ENCODE assay signal across 10 mouse cellular contexts in genomic region chr1:39772401-39773095, GRCm38 (mm10). TPM values are rescaled to one million over a fixed set of nuclear protein-coding genes. Genes with fewer than 3 reads are reported as not detected.
A peak's percentile ranks its signal among the peaks of the same experiment; 100 is the strongest.
DNase-seq lines count a peak whose midpoint lies in the region; ATAC-seq lines count a peak whose summit lies in the region.
"Had no signal": no experiment of that assay in that cellular context is flagged by ENCODE, and none has a peak within 500 bp of the region (broad histone marks: within the 10 kb centered on the region; RNA-seq: fewer than 3 reads in every experiment).

No protein-coding gene starts in this region.

- no peak for ATAC-seq in forebrain, embryonic 12.5 days (ENCODE audit: low FRiP score)
- peak; percentile 46 for ATAC-seq in hindbrain, embryonic 14.5 days (ENCODE audit: low FRiP score)
- peak; percentile 58; the same call in 1 of the 2 replicates for ATAC-seq in midbrain, embryonic 12.5 days (ENCODE audit: low FRiP score, low read depth)
- ATAC-seq: forebrain, embryonic 14.5 days had no signal

- H3K4me3 ChIP-seq in forebrain, embryonic 10.5 days: no peak overlapping the region
- no peak overlapping the region for H3K4me3 ChIP-seq in forebrain, embryonic 12.5 days (replicated peaks)
- H3K4me3 ChIP-seq in hindbrain, embryonic 14.5 days (replicated peaks; ENCODE audit: low read length): no peak overlapping the region
- no peak overlapping the region for H3K4me3 ChIP-seq in midbrain, embryonic 12.5 days

- 23% methylated on average over 3 of the region's 3 CpGs for WGBS in forebrain, embryonic 10.5 days
- 29% methylated on average over 3 of the region's 3 CpGs for WGBS in forebrain, embryonic 12.5 days
- 14% methylated on average over 3 of the region's 3 CpGs for WGBS in hindbrain, embryonic 14.5 days
- 20% methylated on average over 3 of the region's 3 CpGs for WGBS in midbrain, embryonic 12.5 days

- no peak overlapping the region for H3K9ac ChIP-seq in forebrain, embryonic 12.5 days
- H3K9ac ChIP-seq in hindbrain, embryonic 14.5 days: no peak overlapping the region
- H3K9ac ChIP-seq in midbrain, embryonic 12.5 days (replicated peaks): no peak overlapping the region

- intact Hi-C loops in left cerebral cortex, postnatal 36 days (cut with DNase I): no loop called here

- no peaks in the 10 kb centered on the region for H3K9me3 ChIP-seq in forebrain, embryonic 10.5 days
- no peaks in the 10 kb centered on the region for H3K9me3 ChIP-seq in forebrain, embryonic 12.5 days
- H3K9me3 ChIP-seq in hindbrain, embryonic 14.5 days (ENCODE audit: control insufficient read depth, low read length): no peaks in the 10 kb centered on the region
- no peaks in the 10 kb centered on the region for H3K9me3 ChIP-seq in midbrain, embryonic 12.5 days

- H3K27ac ChIP-seq in forebrain, embryonic 10.5 days: peak overlapping the region; percentile 58; the same call in 1 of the 2 replicates
- H3K27ac ChIP-seq in forebrain, embryonic 12.5 days: no peak overlapping the region
- 0 out of 2 replicates have a peak overlapping the region, but pooled peaks have one; percentile 17 for H3K27ac ChIP-seq in hindbrain, embryonic 14.5 days
- no peak overlapping the region; the same call in 1 of the 2 replicates for H3K27ac ChIP-seq in midbrain, embryonic 12.5 days (replicated peaks)

- DNase-seq in forebrain, embryonic 10.5 days (ENCODE audit: extremely low spot score, low spot score): no peak
- peak; percentile 39 for DNase-seq in embryo, embryonic 11 days
- DNase-seq in hindbrain, embryonic 14.5 days (ENCODE audit: low spot score): no peak
- DNase-seq in left cerebral cortex, postnatal 36 days (ENCODE audit: low spot score in 2 of 2): no peak
- DNase-seq in right cerebral cortex, postnatal 10 days (ENCODE audit: low spot score in 2 of 2): no peak
- DNase-seq in testis, postnatal 10 days (ENCODE audit: low spot score): no peak
- DNase-seq: thymus, adult 18-20 months had no signal

- H3K36me3 ChIP-seq in forebrain, embryonic 10.5 days (replicated peaks): no peaks in the 10 kb centered on the region
- H3K36me3 ChIP-seq in forebrain, embryonic 12.5 days (replicated peaks): no peaks in the 10 kb centered on the region
- no peaks in the 10 kb centered on the region for H3K36me3 ChIP-seq in hindbrain, embryonic 14.5 days (replicated peaks; ENCODE audit: control insufficient read depth, insufficient read depth)
- H3K36me3 ChIP-seq in midbrain, embryonic 12.5 days: no peaks in the 10 kb centered on the region

- H3K4me2 ChIP-seq in forebrain, embryonic 12.5 days: no peak overlapping the region
- no peak overlapping the region for H3K4me2 ChIP-seq in hindbrain, embryonic 14.5 days (replicated peaks)
- no peak overlapping the region for H3K4me2 ChIP-seq in midbrain, embryonic 12.5 days (replicated peaks)

- H3K4me1 ChIP-seq in forebrain, embryonic 10.5 days: peaks cover 12% of the 10 kb centered on the region
- H3K4me1 ChIP-seq in forebrain, embryonic 12.5 days: 0 out of 2 replicates have a peak, but pooled peaks cover 8% of the 10 kb centered on the region
- peaks cover 5% of the 10 kb centered on the region; the same call in 1 of the 2 replicates for H3K4me1 ChIP-seq in hindbrain, embryonic 14.5 days (replicated peaks; ENCODE audit: control insufficient read depth, insufficient read depth, low read length)
- peaks cover 14% of the 10 kb centered on the region for H3K4me1 ChIP-seq in midbrain, embryonic 12.5 days

- no peaks in the 10 kb centered on the region for H3K27me3 ChIP-seq in forebrain, embryonic 10.5 days (ENCODE audit: poor library complexity, severe bottlenecking)
- H3K27me3 ChIP-seq in forebrain, embryonic 12.5 days: no peaks in the 10 kb centered on the region
- H3K27me3 ChIP-seq in hindbrain, embryonic 14.5 days (ENCODE audit: control insufficient read depth, insufficient read depth, low read length): no peaks in the 10 kb centered on the region
- H3K27me3 ChIP-seq in midbrain, embryonic 12.5 days: no peaks in the 10 kb centered on the region

RNA-seq across cellular contexts. Expression of gene Gm3646, which starts 32.6 kb away (rescaled TPM):
- polyA plus RNA-seq in forebrain, embryonic 10.5 days (2016; fragmentation: Nextera tagmentation; extraction: Ambion mirVana): not detected in 2 replicates
- polyA plus RNA-seq in forebrain, embryonic 12.5 days (2016; fragmentation: Nextera tagmentation; extraction: Ambion mirVana): not detected in 2 replicates
- not detected in 2 replicates for polyA plus RNA-seq in hindbrain, embryonic 14.5 days (2014; fragmentation: Nextera tagmentation; extraction: Ambion mirVana)
- polyA plus RNA-seq in midbrain, embryonic 12.5 days (2016; fragmentation: Nextera tagmentation; extraction: Ambion mirVana): not detected in 2 replicates
- total RNA-seq in left cerebral cortex, postnatal 36 days (2021): not detected
- polyA plus RNA-seq: forebrain, embryonic 14.5 days had no signal

RNA-seq across cellular contexts. Expression of gene Rfx8, which starts 51.8 kb away (rescaled TPM):
- 0.22 and 0.34 TPM in 2 replicates for polyA plus RNA-seq in forebrain, embryonic 10.5 days (2016; fragmentation: Nextera tagmentation; extraction: Ambion mirVana)
- polyA plus RNA-seq in forebrain, embryonic 12.5 days (2016; fragmentation: Nextera tagmentation; extraction: Ambion mirVana): not detected in 2 replicates
- polyA plus RNA-seq in hindbrain, embryonic 14.5 days (2014; fragmentation: Nextera tagmentation; extraction: Ambion mirVana): 0.10 and 0.40 TPM in 2 replicates
- 0.42 TPM in 1 of 2 replicates, not detected in the other for polyA plus RNA-seq in midbrain, embryonic 12.5 days (2016; fragmentation: Nextera tagmentation; extraction: Ambion mirVana)
- under 1 TPM in 1 of 2 experiments, not detected in 1; 0.32 TPM for total RNA-seq in left cerebral cortex, postnatal 36 days (2021)

Comparison
In these comparisons a context has a peak if more than half of its experiments do, and no peak if none do; other contexts are left out.
1. H3K27ac ChIP-seq: peak in forebrain, embryonic 10.5 days (single experiment) and hindbrain, embryonic 14.5 days (single experiment); none in forebrain, embryonic 12.5 days (single experiment) and midbrain, embryonic 12.5 days (single experiment).